Mouse (Mus musculus) heart, embryonic 14.5 days (tissue): ENCODE data around the gene Ahdc1. TPM values are rescaled to one million over a fixed set of nuclear protein-coding genes. Genes with fewer than 3 reads are reported as not detected.

Experiments used
- ATAC-seq: fragments of 200-750 bp; cut with Nextera tagmentation; 2 replicates; pipeline ENCODE4 v1.8.0; 2017; ENCODE audit warnings: low read depth, moderate TSS enrichment; ENCODE audit not compliant: insufficient number of reproducible peaks, insufficient read depth, low FRiP score
- H3K27ac ChIP-seq, 2 experiments: fragments of 200-500 bp in 1 of 2; fragments of 300-500 bp in 1 of 2; sonication (generic) in 1 of 2; replicated peaks in 1 of 2; 2 replicates each; pipeline ENCODE4 v1.5.1; 2012 to 2014; ENCODE audit warnings: low read depth in 2 of 2, low read length in 2 of 2, control low read depth in 1 of 2, mild to moderate bottlenecking in 1 of 2, mixed read lengths in 1 of 2; ENCODE audit not compliant: control insufficient read depth in 1 of 2, insufficient read depth in 1 of 2
- H3K27me3 ChIP-seq: fragments of 300-500 bp; sonication (generic); 2 replicates; pipeline ENCODE4 v1.6.1; 2014; ENCODE audit warnings: mild to moderate bottlenecking, low read length, control low read depth; ENCODE audit not compliant: control insufficient read depth, insufficient read depth
- H3K36me3 ChIP-seq: fragments of 300-500 bp; sonication (generic); 2 replicates; pipeline ENCODE4 v1.6.1; 2014; ENCODE audit warnings: mild to moderate bottlenecking, control low read depth, low read length, mixed read lengths; ENCODE audit not compliant: control insufficient read depth, insufficient read depth
- H3K4me1 ChIP-seq, 2 experiments: fragments of 200-500 bp in 1 of 2; fragments of 300-500 bp in 1 of 2; sonication (generic) in 1 of 2; 2 replicates each; pipeline ENCODE4 v1.6.1; 2012 to 2014; ENCODE audit warnings: low read length in 2 of 2, control low read depth in 1 of 2, mixed read lengths in 1 of 2; ENCODE audit not compliant: control insufficient read depth in 2 of 2, insufficient read depth in 2 of 2
- H3K4me2 ChIP-seq: fragments of 300-500 bp; sonication (generic); 2 replicates; pipeline ENCODE4 v1.6.1; 2014; ENCODE audit warnings: mild to moderate bottlenecking, low read length
- H3K4me3 ChIP-seq, 2 experiments: fragments of 200-500 bp in 1 of 2; fragments of 300-500 bp in 1 of 2; sonication (generic) in 1 of 2; 2 replicates each; pipeline ENCODE4 v1.5.1; 2012 to 2014; ENCODE audit warnings: low read length in 2 of 2, mild to moderate bottlenecking in 2 of 2, control low read depth in 1 of 2, low read depth in 1 of 2, moderate library complexity in 1 of 2; ENCODE audit not compliant: control insufficient read depth in 1 of 2, insufficient read depth in 1 of 2
- H3K9ac ChIP-seq: fragments of 300-500 bp; sonication (generic); 2 replicates; pipeline ENCODE4 v1.6.1; 2014; ENCODE audit warnings: mild to moderate bottlenecking, low read length
- H3K9me3 ChIP-seq: fragments of 300-500 bp; sonication (generic); 2 replicates; pipeline ENCODE4 v1.6.1; 2016; ENCODE audit warnings: low read length, control low read depth; ENCODE audit not compliant: control insufficient read depth
- WGBS: fragments of 180-500 bp; shearing (Covaris S2); extraction: QIAGEN DNeasy Blood & Tissue Kit; methylation state at CpG from one replicate; pipeline ENCODE4 v1.1.7; 2014; 5-methylcytosine and 5-hydroxymethylcytosine counted together
- polyA plus RNA-seq: library from polyadenylated mRNA; unstranded; fragments of >200 nt; fragmentation: Nextera tagmentation; extraction: Ambion mirVana; gene quantifications from 2 replicates; pipeline ENCODE4 v1.2.1, GENCODE M21; 2014

Gene Ahdc1
- polyA plus RNA-seq, 1 experiment from 2014 or later, result 9.0 TPM

- H3K4me2 ChIP-seq, result peak overlapping the region; percentile 94
- peaks cover 57 to 69% of the 10 kb centered on the region in 2 experiments for H3K4me1 ChIP-seq
- ATAC-seq, result no peak
- H3K9ac ChIP-seq, result peak overlapping the region; percentile 80
- peak overlapping the region; percentile 92 to 95 for H3K27ac ChIP-seq
- H3K9me3 ChIP-seq, result no peaks in the 10 kb centered on the region
- H3K36me3 ChIP-seq, result peaks cover 6% of the 10 kb centered on the region
- 20% methylated on average over 12 of the region's 12 CpGs for WGBS
- H3K27me3 ChIP-seq, result no peaks in the 10 kb centered on the region
- H3K4me3 ChIP-seq, result peak overlapping the region; percentile 44 to 47; a peak in 3 of 4 replicates
Measured at GRCm38 (mm10) chr4:133085783-133086342, 74.8 kb downstream of the Ahdc1 start.

- Histone ChIP-seq H3K4me3 (no peak overlapping the region), H3K9me3 (no peaks in the 10 kb centered on the region), H3K27ac (peak overlapping the region; percentile 92 to 95), H3K4me1 (peaks cover 68 to 83% of the 10 kb centered on the region in 2 experiments), H3K36me3 (no peaks in the 10 kb centered on the region), H3K9ac (peak overlapping the region; percentile 66), H3K4me2 (peak overlapping the region; percentile 50), H3K27me3 (no peaks in the 10 kb centered on the region)
- 64% methylated on average over 6 of the region's 6 CpGs for WGBS
- no peak for ATAC-seq
Measured at GRCm38 (mm10) chr4:133087177-133087714, 76.2 kb downstream of the Ahdc1 start.

- no peaks in the 10 kb centered on the region for H3K27me3 ChIP-seq
- H3K36me3 ChIP-seq, result no peaks in the 10 kb centered on the region
- H3K9me3 ChIP-seq, result no peaks in the 10 kb centered on the region
- WGBS, result 4% methylated on average over 7 of the region's 8 CpGs
- peak overlapping the region; percentile 50 for H3K4me2 ChIP-seq
- H3K4me3 ChIP-seq, result no peak overlapping the region
- H3K4me1 ChIP-seq, result peaks cover 72 to 89% of the 10 kb centered on the region in 2 experiments
- ATAC-seq, result peak; percentile 16; the same call in 1 of the 2 replicates
- H3K9ac ChIP-seq, result peak overlapping the region; percentile 66
- peak overlapping the region; percentile 92 to 95 for H3K27ac ChIP-seq
Measured at GRCm38 (mm10) chr4:133087835-133088234, 76.8 kb downstream of the Ahdc1 start.

GRCm38 (mm10) chr4:133089319-133089718, 78.3 kb downstream of the Ahdc1 start:
- H3K9me3 ChIP-seq, result no peaks in the 10 kb centered on the region
- H3K4me2 ChIP-seq, result no peak overlapping the region
- H3K4me3 ChIP-seq, result no peak overlapping the region
- ATAC-seq, result no peak
- H3K27ac ChIP-seq, result peak overlapping the region; percentile 91 to 93
- peaks cover 77 to 96% of the 10 kb centered on the region in 2 experiments for H3K4me1 ChIP-seq
- WGBS, result 78% methylated on average over 9 of the region's 9 CpGs
- H3K36me3 ChIP-seq, result no peaks in the 10 kb centered on the region
- H3K27me3 ChIP-seq, result no peaks in the 10 kb centered on the region
- no peak overlapping the region for H3K9ac ChIP-seq

GRCm38 (mm10) chr4:133089802-133090201, 78.7 kb downstream of the Ahdc1 start:
- Histone ChIP-seq H3K27ac (peak overlapping the region; percentile 91 to 93), H3K4me3 (no peak overlapping the region), H3K4me2 (no peak overlapping the region), H3K9me3 (no peaks in the 10 kb centered on the region), H3K27me3 (no peaks in the 10 kb centered on the region), H3K9ac (peak overlapping the region; percentile 59; the same call in 1 of the 2 replicates), H3K4me1 (peaks cover 75 to 96% of the 10 kb centered on the region in 2 experiments), H3K36me3 (no peaks in the 10 kb centered on the region)
- 67% methylated on average over 4 of the region's 4 CpGs for WGBS
- no peak for ATAC-seq

- Histone ChIP-seq H3K4me1 (peaks cover 77 to 96% of the 10 kb centered on the region in 2 experiments), H3K9me3 (no peaks in the 10 kb centered on the region), H3K4me2 (peak overlapping the region; percentile 19), H3K9ac (peak overlapping the region; percentile 59), H3K36me3 (no peaks in the 10 kb centered on the region), H3K4me3 (no peak overlapping the region), H3K27ac (peak overlapping the region; percentile 91 to 93), H3K27me3 (no peaks in the 10 kb centered on the region)
- WGBS, result 30% methylated on average over 8 of the region's 8 CpGs
- no peak for ATAC-seq
Measured at GRCm38 (mm10) chr4:133090276-133090719, 79.2 kb downstream of the Ahdc1 start.

- no peak overlapping the region for H3K4me3 ChIP-seq
- ATAC-seq, result peak; percentile 24
- H3K4me1 ChIP-seq, result peaks cover 78 to 95% of the 10 kb centered on the region in 2 experiments
- H3K9me3 ChIP-seq, result no peaks in the 10 kb centered on the region
- no peaks in the 10 kb centered on the region for H3K27me3 ChIP-seq
- H3K9ac ChIP-seq, result peak overlapping the region; percentile 59
- H3K4me2 ChIP-seq, result peak overlapping the region; percentile 19
- no peaks in the 10 kb centered on the region for H3K36me3 ChIP-seq
- 10% methylated on average over 18 of the region's 18 CpGs for WGBS
- H3K27ac ChIP-seq, result peak overlapping the region; percentile 91 to 93
Measured at GRCm38 (mm10) chr4:133090720-133091458, 79.8 kb downstream of the Ahdc1 start.
